ENCODE assay signal across 24 mouse cellular contexts in genomic region chr5:140917807-140918206, GRCm38 (mm10).
A peak's percentile ranks its signal among the peaks of the same experiment; 100 is the strongest.
DNase-seq lines count a peak whose midpoint lies in the region; ATAC-seq and TF ChIP-seq lines count a peak whose summit lies in the region.
"Had no signal": no experiment of that assay in that cellular context is flagged by ENCODE, and none has a peak within 500 bp of the region (broad histone marks: within the 10 kb centered on the region; RNA-seq: fewer than 3 reads in every experiment).

No protein-coding gene starts in this region.

- TF ChIP-seq CTCF in spleen, adult 2 months (IDR thresholded peaks at IDR 0.05; ENCODE audit: extremely low read depth, insufficient read depth, insufficient read length, insufficient replicate concordance): no peak
- no peak for TF ChIP-seq CTCF in heart, adult 2 months (IDR thresholded peaks at IDR 0.05)
- no peak for TF ChIP-seq CTCF in stomach, postnatal 0 days (IDR thresholded peaks at IDR 0.05; ENCODE audit: low read depth)

- peaks cover 3% of the 10 kb centered on the region; the same call in 1 of the 2 replicates for H3K9me3 ChIP-seq in stomach, postnatal 0 days (ENCODE audit: control insufficient read depth, low read length)

- no peak overlapping the region for H3K9ac ChIP-seq in heart, adult 2 months (ENCODE audit: low read depth, low read length)
- no peak overlapping the region for H3K9ac ChIP-seq in stomach, postnatal 0 days (ENCODE audit: low read length)
- H3K9ac ChIP-seq: embryonic facial prominence, embryonic 13.5 days; embryonic facial prominence, embryonic 15.5 days; forebrain, embryonic 12.5 days had no signal

- 0 out of 2 replicates have a peak overlapping the region, but pooled peaks have one; percentile 28 for H3K27ac ChIP-seq in spleen, adult 2 months (ENCODE audit: insufficient read depth, low read length)
- H3K27ac ChIP-seq in heart, adult 2 months: no peak overlapping the region
- no peak overlapping the region for H3K27ac ChIP-seq in stomach, postnatal 0 days (replicated peaks)
- H3K27ac ChIP-seq: embryonic facial prominence, embryonic 13.5 days; embryonic facial prominence, embryonic 15.5 days; forebrain, embryonic 10.5 days; forebrain, embryonic 12.5 days had no signal

- H3K36me3 ChIP-seq in spleen, adult 2 months (ENCODE audit: control insufficient read depth, insufficient read depth, low read length): peaks cover 19% of the 10 kb centered on the region
- no peaks in the 10 kb centered on the region for H3K36me3 ChIP-seq in heart, adult 2 months (ENCODE audit: control insufficient read depth, insufficient read depth, low read length)
- no peaks in the 10 kb centered on the region for H3K36me3 ChIP-seq in stomach, postnatal 0 days (ENCODE audit: control insufficient read depth, insufficient read depth, low read length)
- H3K36me3 ChIP-seq: embryonic facial prominence, embryonic 13.5 days; embryonic facial prominence, embryonic 15.5 days; forebrain, embryonic 10.5 days; forebrain, embryonic 12.5 days; G1E had no signal

- DNase-seq in spleen, adult 2 months (ENCODE audit: low read depth in 1 of 2, low spot score in 2 of 2): no peak
- no peak for DNase-seq in spleen, adult 18-20 months
- DNase-seq in MN1 (ENCODE audit: low spot score): no peak
- DNase-seq in heart, adult 2 months: no peak
- DNase-seq in stomach, postnatal 0 days (ENCODE audit: low spot score): no peak
- DNase-seq: adrenal gland, adult 2 months; adrenal gland, postnatal 10 days; adrenal gland, postnatal 25 days; cerebellum, adult 11-12 months; cerebellum, adult 2 months; cerebellum, adult 9-10 months; cerebellum, postnatal 14 days; cerebellum, postnatal 36 days; embryo, embryonic 11 days had no signal

- H3K4me3 ChIP-seq in spleen, adult 2 months (ENCODE audit: extremely low read depth, insufficient read depth, insufficient read length): no peak overlapping the region
- H3K4me3 ChIP-seq in heart, adult 2 months: no peak overlapping the region
- H3K4me3 ChIP-seq in stomach, postnatal 0 days (ENCODE audit: low read depth, low read length): no peak overlapping the region
- H3K4me3 ChIP-seq: embryonic facial prominence, embryonic 13.5 days; embryonic facial prominence, embryonic 15.5 days; erythroblast, embryonic 14.5 days; forebrain, embryonic 10.5 days; forebrain, embryonic 12.5 days had no signal

- H3K4me2 ChIP-seq in stomach, postnatal 0 days (replicated peaks; ENCODE audit: low read depth): no peak overlapping the region
- H3K4me2 ChIP-seq: embryonic facial prominence, embryonic 13.5 days; embryonic facial prominence, embryonic 15.5 days; forebrain, embryonic 12.5 days had no signal

- H3K79me2 ChIP-seq in heart, adult 2 months (replicated peaks; ENCODE audit: control insufficient read depth, insufficient read depth, low read length): no peaks in the 10 kb centered on the region

- TF ChIP-seq EP300 in heart, adult 2 months (IDR thresholded peaks at IDR 0.05; ENCODE audit: insufficient read depth, low read depth, low read length): no peak
- no peak for TF ChIP-seq EP300 in stomach, postnatal 0 days (optimal IDR thresholded peaks at IDR 0.05)

- TF ChIP-seq POLR2A in spleen, adult 2 months (IDR thresholded peaks at IDR 0.05; ENCODE audit: low read depth, low read length): no peak
- TF ChIP-seq POLR2A in heart, adult 2 months (IDR thresholded peaks at IDR 0.05; ENCODE audit: insufficient read depth, low read depth, low read length): no peak

- H3K4me1 ChIP-seq in spleen, adult 2 months (ENCODE audit: control insufficient read depth, insufficient read depth, insufficient read length): peaks cover 6% of the 10 kb centered on the region; the same call in 1 of the 2 replicates
- no peaks in the 10 kb centered on the region for H3K4me1 ChIP-seq in heart, adult 2 months (ENCODE audit: control insufficient read depth, insufficient read depth, low read length)
- H3K4me1 ChIP-seq in stomach, postnatal 0 days (replicated peaks; ENCODE audit: control insufficient read depth, insufficient read depth): no peaks in the 10 kb centered on the region
- H3K4me1 ChIP-seq: embryonic facial prominence, embryonic 13.5 days; embryonic facial prominence, embryonic 15.5 days; forebrain, embryonic 10.5 days; forebrain, embryonic 12.5 days had no signal

- intact Hi-C loops in heart, adult 2 months (cut with DNase I): no loop called here

- no peaks in the 10 kb centered on the region for H3K27me3 ChIP-seq in spleen, adult 2 months (ENCODE audit: control insufficient read depth, insufficient read depth, low read length)
- H3K27me3 ChIP-seq in heart, adult 2 months (ENCODE audit: control insufficient read depth, insufficient read depth, low read length): no peaks in the 10 kb centered on the region
- no peaks in the 10 kb centered on the region for H3K27me3 ChIP-seq in stomach, postnatal 0 days (ENCODE audit: control insufficient read depth, insufficient read depth, low read length)
- H3K27me3 ChIP-seq: embryonic facial prominence, embryonic 13.5 days; embryonic facial prominence, embryonic 15.5 days; forebrain, embryonic 12.5 days had no signal

- ATAC-seq in granulocyte monocyte progenitor cell, adult 5-6 weeks (replicated peaks; ENCODE audit: poor library complexity, severe bottlenecking): peak; percentile 79
- peak; percentile 39; the same call in 1 of the 2 replicates for ATAC-seq in megakaryocyte progenitor cell, adult 5-6 weeks (replicated peaks; ENCODE audit: poor library complexity)
- ATAC-seq in stomach, postnatal 0 days (ENCODE audit: low FRiP score, low TSS enrichment): no peak
- ATAC-seq: forebrain, embryonic 14.5 days; forebrain, embryonic 16.5 days had no signal

- 92% methylated on average over 1 of the region's 1 CpGs for WGBS in spleen, adult 2 months
- WGBS in heart, adult 2 months: 81% methylated on average over 1 of the region's 1 CpGs
- 94% methylated on average over 1 of the region's 1 CpGs for WGBS in stomach, postnatal 0 days
